Mouse (Mus musculus): ENCODE measurements at regions not wholly inside any gene's neighbourhood (a gene's known extent, or its start where the extent isn't known, plus 50 kb on each side); places are given as distances from the start of the nearest gene placed in this dataset.

GRCm38 (mm10) chr8:128572291-128572690, 113.2 kb upstream of the Itgb1 start:
- no peaks in the 10 kb centered on the region for H3K79me2 ChIP-seq (ENCODE audit: control insufficient read depth, insufficient read depth)
- no peaks in the 10 kb centered on the region for H3K27me3 ChIP-seq (ENCODE audit: control insufficient read depth, insufficient read depth, insufficient read length)
- no peak overlapping the region for H3K4me2 ChIP-seq (ENCODE audit: low read depth)
- H3ac ChIP-seq (ENCODE audit: control insufficient read depth, insufficient read length), result no peak overlapping the region
- no peaks in the 10 kb centered on the region for H3K36me3 ChIP-seq (ENCODE audit: control insufficient read depth, insufficient read depth)
- no peak overlapping the region for H3K4me3 ChIP-seq
- no peak for TF ChIP-seq POLR2A (IDR thresholded peaks at IDR 0.05; ENCODE audit: insufficient read length, low read depth)
- TF ChIP-seq REST (IDR thresholded peaks at IDR 0.05; ENCODE audit: insufficient read depth, insufficient read length), result no peak
- TF ChIP-seq TCF12 (IDR thresholded peaks at IDR 0.05; ENCODE audit: insufficient read depth, poor library complexity, severe bottlenecking), result no peak
- TF ChIP-seq USF1 (IDR thresholded peaks at IDR 0.05; ENCODE audit: low read depth), result no peak
- no peak for TF ChIP-seq POLR2AphosphoS2 (IDR thresholded peaks at IDR 0.05; ENCODE audit: insufficient read length, low read depth)
- TF ChIP-seq CEBPB (IDR thresholded peaks at IDR 0.05; ENCODE audit: insufficient read depth, poor library complexity, severe bottlenecking), result no peak
- TF ChIP-seq MYOG (IDR thresholded peaks at IDR 0.05; ENCODE audit: control insufficient read depth in 1 of 3, insufficient read depth in 1 of 3, insufficient read length in 2 of 3, low read depth in 2 of 3), result no peak
- TF ChIP-seq MAX (IDR thresholded peaks at IDR 0.05; ENCODE audit: low read depth), result no peak
- TF ChIP-seq MYOD1 (IDR thresholded peaks at IDR 0.05; ENCODE audit: control insufficient read depth in 1 of 3, insufficient read length in 2 of 3, low read depth in 2 of 3), result no peak
- no peak for TF ChIP-seq E2F4 (IDR thresholded peaks at IDR 0.05; ENCODE audit: insufficient read depth)
- TF ChIP-seq TCF3 (IDR thresholded peaks at IDR 0.05; ENCODE audit: insufficient read length, low read depth), result no peak
- TF ChIP-seq SRF (IDR thresholded peaks at IDR 0.05; ENCODE audit: control insufficient read depth, insufficient read length, low read depth), result no peak

GRCm38 (mm10) chr8:128594114-128594513, 91.3 kb upstream of the Itgb1 start:
- Histone ChIP-seq H3K4me3 (no peak overlapping the region), H3K36me3 (ENCODE audit: control insufficient read depth, insufficient read depth) (no peaks in the 10 kb centered on the region), H3K4me2 (ENCODE audit: low read depth) (no peak overlapping the region), H3ac (ENCODE audit: control insufficient read depth, insufficient read length) (no peak overlapping the region), H3K79me2 (ENCODE audit: control insufficient read depth, insufficient read depth) (no peaks in the 10 kb centered on the region), H3K27me3 (ENCODE audit: control insufficient read depth, insufficient read depth, insufficient read length) (no peaks in the 10 kb centered on the region)
- TF ChIP-seq CEBPB (IDR thresholded peaks at IDR 0.05; ENCODE audit: insufficient read depth, poor library complexity, severe bottlenecking) (peak; percentile 44; the same call in 1 of the 2 replicates), TCF3 (IDR thresholded peaks at IDR 0.05; ENCODE audit: insufficient read length, low read depth) (no peak)

GRCm38 (mm10) chr8:128594780-128595179, 90.7 kb upstream of the Itgb1 start:
- Histone ChIP-seq H3K4me3 (no peak overlapping the region), H3K27me3 (ENCODE audit: control insufficient read depth, insufficient read depth, insufficient read length) (no peaks in the 10 kb centered on the region), H3ac (ENCODE audit: control insufficient read depth, insufficient read length) (no peak overlapping the region), H3K36me3 (ENCODE audit: control insufficient read depth, insufficient read depth) (no peaks in the 10 kb centered on the region), H3K79me2 (ENCODE audit: control insufficient read depth, insufficient read depth) (no peaks in the 10 kb centered on the region), H3K4me2 (ENCODE audit: low read depth) (peak overlapping the region; percentile 46)
- TF ChIP-seq SRF (IDR thresholded peaks at IDR 0.05; ENCODE audit: control insufficient read depth, insufficient read length, low read depth) (no peak), POLR2A (IDR thresholded peaks at IDR 0.05; ENCODE audit: insufficient read length, low read depth) (no peak), USF1 (IDR thresholded peaks at IDR 0.05; ENCODE audit: low read depth) (no peak), REST (IDR thresholded peaks at IDR 0.05; ENCODE audit: insufficient read depth, insufficient read length) (no peak), MAX (IDR thresholded peaks at IDR 0.05; ENCODE audit: low read depth) (no peak), CEBPB (IDR thresholded peaks at IDR 0.05; ENCODE audit: insufficient read depth, poor library complexity, severe bottlenecking) (no peak), E2F4 (IDR thresholded peaks at IDR 0.05; ENCODE audit: insufficient read depth) (no peak), POLR2AphosphoS2 (IDR thresholded peaks at IDR 0.05; ENCODE audit: insufficient read length, low read depth) (no peak), MYOG (IDR thresholded peaks at IDR 0.05; ENCODE audit: control insufficient read depth in 1 of 3, insufficient read depth in 1 of 3, insufficient read length in 2 of 3, low read depth in 2 of 3) (peak; percentile 65 to 99 (median 97)), TCF12 (IDR thresholded peaks at IDR 0.05; ENCODE audit: insufficient read depth, poor library complexity, severe bottlenecking) (peak; percentile 92), MYOD1 (IDR thresholded peaks at IDR 0.05; ENCODE audit: control insufficient read depth in 1 of 3, insufficient read length in 2 of 3, low read depth in 2 of 3) (peak; percentile 90 to 98 (median 95)), TCF3 (IDR thresholded peaks at IDR 0.05; ENCODE audit: insufficient read length, low read depth) (peak; percentile 74)

- Histone ChIP-seq H3K79me2 (ENCODE audit: control insufficient read depth, insufficient read depth) (no peaks in the 10 kb centered on the region), H3K36me3 (ENCODE audit: control insufficient read depth, insufficient read depth) (no peaks in the 10 kb centered on the region), H3ac (ENCODE audit: control insufficient read depth, insufficient read length) (no peak overlapping the region), H3K4me2 (ENCODE audit: low read depth) (no peak overlapping the region), H3K4me3 (no peak overlapping the region), H3K27me3 (ENCODE audit: control insufficient read depth, insufficient read depth, insufficient read length) (no peaks in the 10 kb centered on the region)
- TF ChIP-seq TCF3 (IDR thresholded peaks at IDR 0.05; ENCODE audit: insufficient read length, low read depth) (no peak), E2F4 (IDR thresholded peaks at IDR 0.05; ENCODE audit: insufficient read depth) (no peak), REST (IDR thresholded peaks at IDR 0.05; ENCODE audit: insufficient read depth, insufficient read length) (no peak), SRF (IDR thresholded peaks at IDR 0.05; ENCODE audit: control insufficient read depth, insufficient read length, low read depth) (no peak), MYOD1 (IDR thresholded peaks at IDR 0.05; ENCODE audit: control insufficient read depth in 1 of 3, insufficient read length in 2 of 3, low read depth in 2 of 3) (no peak), USF1 (IDR thresholded peaks at IDR 0.05; ENCODE audit: low read depth) (no peak), MAX (IDR thresholded peaks at IDR 0.05; ENCODE audit: low read depth) (no peak), POLR2A (IDR thresholded peaks at IDR 0.05; ENCODE audit: insufficient read length, low read depth) (no peak), TCF12 (IDR thresholded peaks at IDR 0.05; ENCODE audit: insufficient read depth, poor library complexity, severe bottlenecking) (no peak), MYOG (IDR thresholded peaks at IDR 0.05; ENCODE audit: control insufficient read depth in 1 of 3, insufficient read depth in 1 of 3, insufficient read length in 2 of 3, low read depth in 2 of 3) (no peak), POLR2AphosphoS2 (IDR thresholded peaks at IDR 0.05; ENCODE audit: insufficient read length, low read depth) (no peak), CEBPB (IDR thresholded peaks at IDR 0.05; ENCODE audit: insufficient read depth, poor library complexity, severe bottlenecking) (no peak)
Measured at GRCm38 (mm10) chr8:128605588-128605987, 79.9 kb upstream of the Itgb1 start.

- Histone ChIP-seq H3K79me2 (ENCODE audit: control insufficient read depth, insufficient read depth) (no peaks in the 10 kb centered on the region), H3K4me3 (no peak overlapping the region), H3K4me2 (ENCODE audit: low read depth) (no peak overlapping the region), H3K36me3 (ENCODE audit: control insufficient read depth, insufficient read depth) (no peaks in the 10 kb centered on the region), H3K27me3 (ENCODE audit: control insufficient read depth, insufficient read depth, insufficient read length) (no peaks in the 10 kb centered on the region), H3ac (ENCODE audit: control insufficient read depth, insufficient read length) (no peak overlapping the region)
- TF ChIP-seq USF1 (IDR thresholded peaks at IDR 0.05; ENCODE audit: low read depth), result no peak
- no peak for TF ChIP-seq TCF12 (IDR thresholded peaks at IDR 0.05; ENCODE audit: insufficient read depth, poor library complexity, severe bottlenecking)
- no peak for TF ChIP-seq CEBPB (IDR thresholded peaks at IDR 0.05; ENCODE audit: insufficient read depth, poor library complexity, severe bottlenecking)
- no peak for TF ChIP-seq MYOD1 (IDR thresholded peaks at IDR 0.05; ENCODE audit: control insufficient read depth in 1 of 3, insufficient read length in 2 of 3, low read depth in 2 of 3)
- TF ChIP-seq E2F4 (IDR thresholded peaks at IDR 0.05; ENCODE audit: insufficient read depth), result no peak
- TF ChIP-seq MAX (IDR thresholded peaks at IDR 0.05; ENCODE audit: low read depth), result no peak
Measured at GRCm38 (mm10) chr8:128608876-128609275, 76.6 kb upstream of the Itgb1 start.

Data from myocyte (in vitro differentiated cells).